Mouse (Mus musculus) liver, embryonic 13.5 days (tissue): Measurements from ENCODE around the gene Kif2c. TPM values are rescaled to one million over a fixed set of nuclear protein-coding genes. Genes with fewer than 3 reads are reported as not detected.

Experiments used
- ATAC-seq: fragments of 200-750 bp; cut with Nextera tagmentation; 2 replicates; pipeline ENCODE4 v1.8.0; 2017; ENCODE audit warnings: low read depth, mild to moderate bottlenecking, moderate number of reproducible peaks, moderate library complexity
- DNase-seq: peaks from one replicate; pipeline ENCODE4 v3.0.0; 2022
- H3K27ac ChIP-seq: fragments of 300-500 bp; sonication (generic); 2 replicates; pipeline ENCODE4 v1.5.1; 2015; ENCODE audit warnings: moderate library complexity, mild to moderate bottlenecking, inconsistent platforms
- H3K27me3 ChIP-seq: fragments of 300-500 bp; sonication (generic); 2 replicates; pipeline ENCODE4 v1.6.1; 2015; ENCODE audit warnings: mild to moderate bottlenecking, inconsistent platforms
- H3K36me3 ChIP-seq: fragments of 300-500 bp; sonication (generic); 2 replicates; pipeline ENCODE4 v1.6.1; 2015; ENCODE audit warnings: mild to moderate bottlenecking, inconsistent platforms
- H3K4me1 ChIP-seq: fragments of 300-500 bp; sonication (generic); replicated peaks from 2 replicates; pipeline ENCODE4 v1.6.1; 2015; ENCODE audit warnings: inconsistent platforms
- H3K4me2 ChIP-seq: fragments of 300-500 bp; sonication (generic); 2 replicates; pipeline ENCODE4 v1.6.1; 2015; ENCODE audit warnings: inconsistent platforms, mild to moderate bottlenecking, moderate library complexity
- H3K4me3 ChIP-seq: fragments of 300-500 bp; sonication (generic); replicated peaks from 2 replicates; pipeline ENCODE4 v1.5.1; 2015; ENCODE audit warnings: mild to moderate bottlenecking, inconsistent platforms
- H3K9ac ChIP-seq: fragments of 300-500 bp; sonication (generic); 2 replicates; pipeline ENCODE4 v1.6.1; 2015; ENCODE audit warnings: mild to moderate bottlenecking, inconsistent platforms
- H3K9me3 ChIP-seq: fragments of 300-500 bp; sonication (generic); replicated peaks from 2 replicates; pipeline ENCODE4 v1.6.1; 2016; ENCODE audit warnings: inconsistent platforms
- WGBS: fragments of 180-500 bp; shearing (Covaris S2); methylation state at CpG from one replicate; pipeline ENCODE4 v1.1.7; 2015; ENCODE audit not compliant: insufficient replicate concordance; 5-methylcytosine and 5-hydroxymethylcytosine counted together
- polyA plus RNA-seq: library from polyadenylated mRNA; unstranded; fragments of >200 nt; fragmentation: Nextera tagmentation; extraction: Ambion mirVana; gene quantifications from 2 replicates; pipeline ENCODE4 v1.2.1, GENCODE M21; 2015

Kif2c gene
- polyA plus RNA-seq, 1 experiment from 2014 or later = 35.8 TPM

- H3K4me3 ChIP-seq = no peak overlapping the region
- H3K4me2 ChIP-seq = no peak overlapping the region
- peaks cover 6% of the 10 kb centered on the region for H3K4me1 ChIP-seq
- DNase-seq (no peak), ATAC-seq (no peak)
- no peaks in the 10 kb centered on the region for H3K9me3 ChIP-seq
- no peaks in the 10 kb centered on the region for H3K27me3 ChIP-seq
- no peaks in the 10 kb centered on the region for H3K36me3 ChIP-seq
- WGBS = 72% methylated on average over 6 of the region's 6 CpGs
- no peak overlapping the region for H3K9ac ChIP-seq
- H3K27ac ChIP-seq = no peak overlapping the region
Measured at GRCm38 (mm10) chr4:117214250-117214649, 31.8 kb upstream of the Kif2c start.

GRCm38 (mm10) chr4:117210147-117211074 lies 28.0 kb upstream of the Kif2c start:
- Histone ChIP-seq H3K9ac (no peak overlapping the region), H3K27ac (no peak overlapping the region), H3K4me2 (no peak overlapping the region), H3K27me3 (no peaks in the 10 kb centered on the region), H3K36me3 (no peaks in the 10 kb centered on the region), H3K9me3 (no peaks in the 10 kb centered on the region), H3K4me3 (no peak overlapping the region), H3K4me1 (no peaks in the 10 kb centered on the region; the same call in 1 of the 2 replicates)
- DNase-seq = peak; percentile 59
- 5% methylated on average over 20 of the region's 20 CpGs for WGBS
- peak; percentile 83 for ATAC-seq

GRCm38 (mm10) chr4:117209592-117209991 lies 27.2 kb upstream of the Kif2c start:
- H3K4me3 ChIP-seq = no peak overlapping the region
- ATAC-seq = no peak

GRCm38 (mm10) chr4:117202992-117203354 lies 20.5 kb upstream of the Kif2c start:
- Histone ChIP-seq H3K36me3 (no peaks in the 10 kb centered on the region), H3K27me3 (no peaks in the 10 kb centered on the region), H3K9ac (no peak overlapping the region), H3K4me3 (no peak overlapping the region), H3K4me2 (no peak overlapping the region), H3K9me3 (no peaks in the 10 kb centered on the region), H3K27ac (peak overlapping the region; percentile 23; the same call in 1 of the 2 replicates), H3K4me1 (peaks cover 6% of the 10 kb centered on the region; the same call in 1 of the 2 replicates)
- WGBS = 44% methylated on average over 4 of the region's 4 CpGs
- DNase-seq (no peak), ATAC-seq (no peak)

More at GRCm38 (mm10) chr4:117209592-117209991, 27.2 kb upstream of the Kif2c start:
- Histone ChIP-seq H3K4me1 (no peaks in the 10 kb centered on the region; the same call in 1 of the 2 replicates), H3K9ac (no peak overlapping the region), H3K27ac (no peak overlapping the region), H3K9me3 (no peaks in the 10 kb centered on the region), H3K27me3 (no peaks in the 10 kb centered on the region), H3K4me2 (no peak overlapping the region), H3K36me3 (no peaks in the 10 kb centered on the region)
- 72% methylated on average over 6 of the region's 6 CpGs for WGBS
- no peak for DNase-seq

- Histone ChIP-seq H3K4me2 (peak overlapping the region; percentile 46), H3K9me3 (no peaks in the 10 kb centered on the region), H3K4me1 (peaks cover 6% of the 10 kb centered on the region; the same call in 1 of the 2 replicates), H3K9ac (no peak overlapping the region), H3K27ac (peak overlapping the region; percentile 23; the same call in 1 of the 2 replicates), H3K36me3 (no peaks in the 10 kb centered on the region), H3K27me3 (no peaks in the 10 kb centered on the region), H3K4me3 (peak overlapping the region; percentile 19; the same call in 1 of the 2 replicates)
- DNase-seq = peak; percentile 25
- under 1% methylated on average over 25 of the region's 25 CpGs for WGBS
- peak; percentile 96 for ATAC-seq
Measured at GRCm38 (mm10) chr4:117202046-117202991, 19.9 kb upstream of the Kif2c start.

GRCm38 (mm10) chr4:117191804-117192203 lies 9.4 kb upstream of the Kif2c start:
- H3K27me3 ChIP-seq = no peaks in the 10 kb centered on the region
- no peaks in the 10 kb centered on the region for H3K36me3 ChIP-seq
- H3K4me3 ChIP-seq = no peak overlapping the region
- no peak overlapping the region for H3K4me2 ChIP-seq
- DNase-seq = no peak
- H3K27ac ChIP-seq = no peak overlapping the region
- H3K9ac ChIP-seq = peak overlapping the region; percentile 72; the same call in 1 of the 2 replicates
- no peaks in the 10 kb centered on the region for H3K9me3 ChIP-seq
- H3K4me1 ChIP-seq = peaks cover 21% of the 10 kb centered on the region
- 91% methylated on average over 14 of the region's 14 CpGs for WGBS
- no peak for ATAC-seq

- no peak overlapping the region for H3K4me3 ChIP-seq
- no peaks in the 10 kb centered on the region for H3K27me3 ChIP-seq
- no peaks in the 10 kb centered on the region for H3K36me3 ChIP-seq
- H3K4me1 ChIP-seq = peaks cover 21% of the 10 kb centered on the region
- 58% methylated on average over 7 of the region's 7 CpGs for WGBS
- ATAC-seq (no peak), DNase-seq (no peak)
- H3K9ac ChIP-seq = peak overlapping the region; percentile 72
- H3K4me2 ChIP-seq = peak overlapping the region; percentile 29; the same call in 1 of the 2 replicates
- peak overlapping the region; percentile 83 for H3K27ac ChIP-seq
- H3K9me3 ChIP-seq = no peaks in the 10 kb centered on the region
Measured at GRCm38 (mm10) chr4:117190660-117191059, 8.2 kb upstream of the Kif2c start.

GRCm38 (mm10) chr4:117189856-117190543 lies 7.6 kb upstream of the Kif2c start:
- H3K4me1 ChIP-seq = peaks cover 21% of the 10 kb centered on the region
- no peaks in the 10 kb centered on the region for H3K9me3 ChIP-seq
- ATAC-seq (peak; percentile 89), DNase-seq (peak; percentile 56)
- H3K4me3 ChIP-seq = no peak overlapping the region
- peak overlapping the region; percentile 29; the same call in 1 of the 2 replicates for H3K4me2 ChIP-seq
- peak overlapping the region; percentile 72 for H3K9ac ChIP-seq
- H3K36me3 ChIP-seq = no peaks in the 10 kb centered on the region
- WGBS = 0% methylated on average over 9 of the region's 9 CpGs
- H3K27ac ChIP-seq = peak overlapping the region; percentile 83
- 0 out of 2 replicates have a peak, but pooled peaks cover under 1% of the 10 kb centered on the region for H3K27me3 ChIP-seq

GRCm38 (mm10) chr4:117189382-117189855 lies 7.0 kb upstream of the Kif2c start:
- peak; percentile 77 for DNase-seq
- Histone ChIP-seq H3K9me3 (no peaks in the 10 kb centered on the region), H3K4me1 (peaks cover 21% of the 10 kb centered on the region), H3K4me2 (peak overlapping the region; percentile 62), H3K27me3 (0 out of 2 replicates have a peak, but pooled peaks cover 3% of the 10 kb centered on the region), H3K36me3 (no peaks in the 10 kb centered on the region), H3K4me3 (peak overlapping the region; percentile 51), H3K27ac (peak overlapping the region; percentile 83), H3K9ac (peak overlapping the region; percentile 72)
- peak; percentile 50 for ATAC-seq
- WGBS = under 1% methylated on average over 16 of the region's 16 CpGs

- Histone ChIP-seq H3K4me1 (peaks cover 21% of the 10 kb centered on the region), H3K36me3 (no peaks in the 10 kb centered on the region), H3K27me3 (0 out of 2 replicates have a peak, but pooled peaks cover 3% of the 10 kb centered on the region), H3K4me2 (peak overlapping the region; percentile 62), H3K27ac (peak overlapping the region; percentile 83), H3K4me3 (peak overlapping the region; percentile 51), H3K9me3 (no peaks in the 10 kb centered on the region), H3K9ac (peak overlapping the region; percentile 72)
- 60% methylated on average over 3 of the region's 3 CpGs for WGBS
- ATAC-seq = no peak
- no peak for DNase-seq
Measured at GRCm38 (mm10) chr4:117188969-117189368, 6.5 kb upstream of the Kif2c start.
